Mouse (Mus musculus) embryonic stem cell, embryonic (primary cell): Measurements from ENCODE around the gene Trak1.

Source experiments
- CTCF ChIA-PET, 4 experiments: fragments of 300-600 bp in 2 of 4; fragments of 350-600 bp in 2 of 4; sonication (Branson Sonifier 250); formaldehyde crosslinking; loops; one replicate each; lab custom pipeline; 2022; ENCODE audit warnings: inconsistent platforms in 2 of 4; lab: Charles Lee
- POLR2A ChIA-PET, 4 experiments: fragments of 300-600 bp in 2 of 4; fragments of 350-600 bp in 2 of 4; sonication (Branson Sonifier 250); formaldehyde crosslinking; loops; one replicate each; lab custom pipeline; 2022; ENCODE audit warnings: antibody characterized with exemption in 4 of 4, inconsistent platforms in 1 of 4; lab: Charles Lee

Gene Trak1

GRCm38 (mm10) chr9:121380310-121380920 is 83.1 kb downstream of the Trak1 start:
- CTCF ChIA-PET = interaction anchor here in 1 of 4 experiments (0.7 kb wide), 1 partner anchor 1007 kb away, joined by 7 read pairs; no protein-coding TSS in a partner anchor
- POLR2A ChIA-PET = interaction anchor here in 3 of 4 experiments (0.7 to 3.0 kb wide), 4 partner anchors 12 to 1625 kb away, joined by 3 to 26 read pairs (median 4); no protein-coding TSS in a partner anchor

GRCm38 (mm10) chr9:121381678-121382297 is 84.5 kb downstream of the Trak1 start:
- ChIA-PET CTCF (interaction anchor here in 3 of 4 experiments (0.5 to 2.6 kb wide), 7 partner anchors 10 to 756 kb away, joined by 3 to 25 read pairs (median 4); no protein-coding TSS in a partner anchor), POLR2A (interaction anchor here in 3 of 4 experiments (0.6 to 2.7 kb wide), 14 partner anchors 10 to 809 kb away, joined by 3 to 13 read pairs (median 4); no protein-coding TSS in a partner anchor)

GRCm38 (mm10) chr9:121382568-121382967 is 85.3 kb downstream of the Trak1 start:
- ChIA-PET POLR2A (interaction anchor here in 3 of 4 experiments (0.6 to 2.8 kb wide), 18 partner anchors 8 to 809 kb away, joined by 3 to 13 read pairs (median 3); no protein-coding TSS in a partner anchor), CTCF (interaction anchor here in 3 of 4 experiments (0.6 to 2.8 kb wide), 7 partner anchors 10 to 779 kb away, joined by 3 to 25 read pairs (median 4); no protein-coding TSS in a partner anchor)

GRCm38 (mm10) chr9:121383180-121383586 is 85.9 kb downstream of the Trak1 start:
- ChIA-PET CTCF (interaction anchor here in 3 of 4 experiments (1.3 to 2.8 kb wide), 4 partner anchors 9 to 99 kb away, joined by 4 to 25 read pairs (median 12); no protein-coding TSS in a partner anchor), POLR2A (interaction anchor here in 2 of 4 experiments (0.7 to 2.8 kb wide), 13 partner anchors 9 to 94 kb away, joined by 3 to 13 read pairs (median 5); no protein-coding TSS in a partner anchor)

- POLR2A ChIA-PET = interaction anchor here in 3 of 4 experiments (0.6 to 2.8 kb wide), 19 partner anchors 8 to 216 kb away, joined by 3 to 12 read pairs (median 4); partner anchors contain the start of gene Ulk4 (in 1 of the 3)
- CTCF ChIA-PET = interaction anchor here (0.6 to 2.8 kb wide), 27 partner anchors 8 to 587 kb away, joined by 3 to 19 read pairs (median 5); partner anchors contain the start of genes Lyzl4 (in 1 of the 4), Ss18l2 (in 1 of the 4) and Vipr1 (in 1 of the 4)
These were observed 87.3 kb downstream of the Trak1 start for GRCm38 (mm10) chr9:121384620-121385019.

- ChIA-PET CTCF (interaction anchor here (0.6 to 2.8 kb wide), 26 partner anchors 7 to 587 kb away, joined by 3 to 19 read pairs (median 5); partner anchors contain the start of genes Lyzl4 (in 1 of the 4) and Vipr1 (in 1 of the 4)), POLR2A (interaction anchor here in 3 of 4 experiments (0.6 to 2.8 kb wide), 22 partner anchors 8 to 325 kb away, joined by 3 to 12 read pairs (median 4); partner anchors contain the start of genes Ss18l2 (in 1 of the 3) and Ulk4 (in 1 of the 3))
These were observed 87.9 kb downstream of the Trak1 start for GRCm38 (mm10) chr9:121385091-121385748.

- ChIA-PET CTCF (interaction anchor here in 3 of 4 experiments (0.7 to 1.8 kb wide), 8 partner anchors 9 to 170 kb away, joined by 3 to 8 read pairs (median 6); no protein-coding TSS in a partner anchor), POLR2A (interaction anchor here in 2 of 4 experiments (0.6 to 2.6 kb wide), 7 partner anchors 8 to 108 kb away, joined by 3 to 12 read pairs (median 3); no protein-coding TSS in a partner anchor)
These were observed 88.5 kb downstream of the Trak1 start for GRCm38 (mm10) chr9:121385749-121386350.

GRCm38 (mm10) chr9:121387539-121388272 is 90.4 kb downstream of the Trak1 start:
- ChIA-PET CTCF (no interaction called here), POLR2A (interaction anchor here in 1 of 4 experiments (0.6 kb wide), 1 partner anchor 223 kb away, joined by 3 read pairs; no protein-coding TSS in a partner anchor)

GRCm38 (mm10) chr9:121388273-121388931 is 91.1 kb downstream of the Trak1 start:
- CTCF ChIA-PET = no interaction called here
- POLR2A ChIA-PET = interaction anchor here in 3 of 4 experiments (0.6 to 1.6 kb wide), 5 partner anchors 17 to 224 kb away, joined by 3 to 5 read pairs (median 3); no protein-coding TSS in a partner anchor

- ChIA-PET CTCF (interaction anchor here in 2 of 4 experiments (0.6 to 0.7 kb wide), 3 partner anchors 14 to 673 kb away, joined by 4 to 6 read pairs (median 4); no protein-coding TSS in a partner anchor), POLR2A (interaction anchor here in 2 of 4 experiments (0.7 to 1.6 kb wide), 9 partner anchors 11 to 75 kb away, joined by 3 to 5 read pairs (median 3); no protein-coding TSS in a partner anchor)
These were observed 92.0 kb downstream of the Trak1 start for GRCm38 (mm10) chr9:121389258-121389657.

- ChIA-PET CTCF (interaction anchor here (0.5 to 2.8 kb wide), 81 partner anchors 7 to 1134 kb away, joined by 3 to 34 read pairs (median 5); partner anchors contain the start of genes Lyzl4 (in 1 of the 4), Ss18l2 (in 1 of the 4) and Vipr1 (in 1 of the 4)), POLR2A (interaction anchor here (0.5 to 2.0 kb wide), 23 partner anchors 8 to 1264 kb away, joined by 3 to 11 read pairs (median 3); no protein-coding TSS in a partner anchor)
These were observed 94.6 kb downstream of the Trak1 start for GRCm38 (mm10) chr9:121391898-121392297.

GRCm38 (mm10) chr9:121392427-121392826 is 95.1 kb downstream of the Trak1 start:
- ChIA-PET CTCF (interaction anchor here (0.5 to 2.8 kb wide), 92 partner anchors 8 to 1133 kb away, joined by 3 to 34 read pairs (median 5); partner anchors contain the start of genes Lyzl4 (in 1 of the 4), Ss18l2 (in 1 of the 4) and Vipr1 (in 1 of the 4)), POLR2A (interaction anchor here (0.5 to 2.0 kb wide), 25 partner anchors 8 to 1264 kb away, joined by 3 to 11 read pairs (median 3); no protein-coding TSS in a partner anchor)

- ChIA-PET POLR2A (interaction anchor here in 3 of 4 experiments (0.7 to 2.0 kb wide), 14 partner anchors 8 to 58 kb away, joined by 3 to 11 read pairs (median 4); no protein-coding TSS in a partner anchor), CTCF (interaction anchor here (0.6 to 2.8 kb wide), 64 partner anchors 8 to 891 kb away, joined by 3 to 34 read pairs (median 5); partner anchors contain the start of genes Lyzl4 (in 1 of the 4), Ss18l2 (in 1 of the 4) and Vipr1 (in 1 of the 4))
These were observed 95.8 kb downstream of the Trak1 start for GRCm38 (mm10) chr9:121393104-121393503.

GRCm38 (mm10) chr9:121394882-121395281 is 97.6 kb downstream of the Trak1 start:
- ChIA-PET CTCF (interaction anchor here in 2 of 4 experiments (0.6 to 1.0 kb wide), 2 partner anchors 10 to 1857 kb away, joined by 6 read pairs; no protein-coding TSS in a partner anchor), POLR2A (interaction anchor here in 2 of 4 experiments (0.6 to 0.7 kb wide), 2 partner anchors 8 to 10 kb away, joined by 3 read pairs; no protein-coding TSS in a partner anchor)

GRCm38 (mm10) chr9:121395812-121396211 is 98.5 kb downstream of the Trak1 start:
- CTCF ChIA-PET = no interaction called here

More at GRCm38 (mm10) chr9:121395812-121396211, 98.5 kb downstream of the Trak1 start:
- POLR2A ChIA-PET = interaction anchor here in 1 of 4 experiments (0.7 kb wide), 1 partner anchor 32 kb away, joined by 3 read pairs; no protein-coding TSS in a partner anchor
